Mouse (Mus musculus) layer of hippocampus, postnatal 25 days (tissue): ENCODE results near the gene Odf3. TPM values are rescaled to one million over a fixed set of nuclear protein-coding genes. Genes with fewer than 3 reads are reported as not detected.
A peak's percentile ranks its signal among the peaks of the same experiment; 100 is the strongest.

ENCODE experiments used
- DNase-seq, 2 experiments: peaks; one replicate each; pipeline ENCODE4 v3.0.0; 2022; ENCODE audit warnings: mixed read lengths in 2 of 2, low spot score in 1 of 2; ENCODE audit errors: extremely low spot score in 1 of 2
- total RNA-seq, 2 experiments: library from RNA; stranded (reverse); gene quantifications; 2 replicates each; pipeline ENCODE4 v1.2.3; 2021

The Odf3 gene
- total RNA-seq: not detected

GRCm38 (mm10) chr7:140847755-140848580 lies at the start of gene Odf3:
TSS of gene Odf3 (plus strand) at chr7:140847805.
- DNase-seq: no peak

- no peak for DNase-seq
Observed at GRCm38 (mm10) chr7:140798212-140798611, 49.4 kb upstream of the Odf3 start.

- DNase-seq: no peak
Observed at GRCm38 (mm10) chr7:140802629-140803028, 45.0 kb upstream of the Odf3 start.

GRCm38 (mm10) chr7:140805704-140806103 lies 41.9 kb upstream of the Odf3 start:
- DNase-seq: peak in 1 of 2 experiments; percentile 48

- DNase-seq: no peak
Observed at GRCm38 (mm10) chr7:140810496-140810895, 37.1 kb upstream of the Odf3 start.

- DNase-seq: no peak
Observed at GRCm38 (mm10) chr7:140811714-140812113, 35.9 kb upstream of the Odf3 start.

GRCm38 (mm10) chr7:140812850-140813249 lies 34.8 kb upstream of the Odf3 start:
- no peak for DNase-seq

- no peak for DNase-seq
Observed at GRCm38 (mm10) chr7:140820173-140820572, 27.4 kb upstream of the Odf3 start.

- no peak for DNase-seq
Observed at GRCm38 (mm10) chr7:140821305-140821652, 26.3 kb upstream of the Odf3 start.

- no peak for DNase-seq
Observed at GRCm38 (mm10) chr7:140821653-140822329, 25.8 kb upstream of the Odf3 start, which contains the start of gene Zfp941. TSS of gene Zfp941 (minus strand) at chr7:140822178.

GRCm38 (mm10) chr7:140822731-140823130 lies 24.9 kb upstream of the Odf3 start:
- no peak for DNase-seq

GRCm38 (mm10) chr7:140828171-140828881 lies 19.3 kb upstream of the Odf3 start:
- DNase-seq: no peak

- DNase-seq: no peak
Observed at GRCm38 (mm10) chr7:140831447-140831846, 16.2 kb upstream of the Odf3 start.

GRCm38 (mm10) chr7:140833341-140833740 lies 14.3 kb upstream of the Odf3 start:
- DNase-seq: no peak

- no peak for DNase-seq
Observed at GRCm38 (mm10) chr7:140834968-140835757, 12.4 kb upstream of the Odf3 start, which contains the start of gene Urah. TSS of gene Urah (plus strand) at chr7:140835018.

GRCm38 (mm10) chr7:140835758-140836087 lies 11.9 kb upstream of the Odf3 start:
- DNase-seq: no peak

- peak in 1 of 2 experiments; percentile 38 for DNase-seq
Observed at GRCm38 (mm10) chr7:140836243-140837115, 11.1 kb upstream of the Odf3 start.

GRCm38 (mm10) chr7:140839556-140839955 lies 8.0 kb upstream of the Odf3 start:
- no peak for DNase-seq
